Mouse (Mus musculus) midbrain, embryonic 16.5 days (tissue): ENCODE measurements around the gene Usp46. TPM values are rescaled to one million over a fixed set of nuclear protein-coding genes. Genes with fewer than 3 reads are reported as not detected.

ENCODE experiments used
- ATAC-seq: fragments of 200-750 bp; cut with Nextera tagmentation; 2 replicates; pipeline ENCODE4 v1.8.0; 2017; ENCODE audit warnings: moderate TSS enrichment
- H3K27ac ChIP-seq: fragments of 300-500 bp; sonication (generic); 2 replicates; pipeline ENCODE4 v1.5.1; 2014; ENCODE audit warnings: mild to moderate bottlenecking, low read length, mixed read lengths
- H3K27me3 ChIP-seq: fragments of 300-500 bp; sonication (generic); 2 replicates; pipeline ENCODE4 v1.6.1; 2014; ENCODE audit warnings: low read depth, low read length, mixed read lengths; ENCODE audit not compliant: control insufficient read depth, insufficient read depth
- H3K36me3 ChIP-seq: fragments of 300-500 bp; sonication (generic); 2 replicates; pipeline ENCODE4 v1.6.1; 2014; ENCODE audit warnings: mild to moderate bottlenecking, low read length, moderate library complexity, mixed read lengths; ENCODE audit not compliant: control insufficient read depth, insufficient read depth
- H3K4me1 ChIP-seq: fragments of 300-500 bp; sonication (generic); 2 replicates; pipeline ENCODE4 v1.6.1; 2014; ENCODE audit warnings: mild to moderate bottlenecking, low read length, mixed read lengths; ENCODE audit not compliant: control insufficient read depth, insufficient read depth
- H3K4me2 ChIP-seq: fragments of 300-500 bp; sonication (generic); 2 replicates; pipeline ENCODE4 v1.6.1; 2014; ENCODE audit warnings: mild to moderate bottlenecking, low read length, mixed read lengths
- H3K4me3 ChIP-seq: fragments of 300-500 bp; sonication (generic); 2 replicates; pipeline ENCODE4 v1.5.1; 2014; ENCODE audit warnings: low read depth, mild to moderate bottlenecking, low read length, moderate library complexity, mixed read lengths
- H3K9ac ChIP-seq: fragments of 300-500 bp; sonication (generic); 2 replicates; pipeline ENCODE4 v1.6.1; 2014; ENCODE audit warnings: low read depth, low read length, mixed read lengths
- H3K9me3 ChIP-seq: fragments of 300-500 bp; sonication (generic); replicated peaks from 2 replicates; pipeline ENCODE4 v1.6.1; 2014; ENCODE audit warnings: mild to moderate bottlenecking, low read length, mixed read lengths; ENCODE audit not compliant: control insufficient read depth, poor library complexity, severe bottlenecking
- WGBS: fragments of 180-500 bp; shearing (Covaris S2); extraction: QIAGEN DNeasy Blood & Tissue Kit; methylation state at CpG from one replicate; pipeline ENCODE4 v1.1.7; 2014; 5-methylcytosine and 5-hydroxymethylcytosine counted together
- polyA plus RNA-seq: library from polyadenylated mRNA; unstranded; fragments of >200 nt; fragmentation: Nextera tagmentation; extraction: Ambion mirVana; gene quantifications from 2 replicates; pipeline ENCODE4 v1.2.1, GENCODE M21; 2015

The Usp46 gene
- 38.5 and 40.0 TPM in 2 replicates for polyA plus RNA-seq

- Histone ChIP-seq H3K36me3 (no peaks in the 10 kb centered on the region), H3K9me3 (no peaks in the 10 kb centered on the region), H3K4me3 (peak within 1 kb of the TSS; percentile 84), H3K27ac (peak within 1 kb of the TSS; percentile 84), H3K4me1 (peaks cover 25% of the 10 kb centered on the region), H3K4me2 (peak within 1 kb of the TSS; percentile 89), H3K27me3 (no peaks in the 10 kb centered on the region), H3K9ac (peak within 1 kb of the TSS; percentile 91)
- ATAC-seq: peak; percentile 92
- WGBS: under 1% methylated on average over 56 of the region's 89 CpGs
Measured at GRCm38 (mm10) chr5:74067831-74068713, at the start of gene Usp46. Gene Usp46, minus strand, starts transcription at chr5:74068431.

- Histone ChIP-seq H3K27ac (no peak overlapping the region), H3K4me3 (no peak overlapping the region), H3K36me3 (no peaks in the 10 kb centered on the region), H3K9ac (no peak overlapping the region), H3K9me3 (no peaks in the 10 kb centered on the region), H3K4me2 (no peak overlapping the region), H3K4me1 (0 out of 2 replicates have a peak, but pooled peaks cover 5% of the 10 kb centered on the region), H3K27me3 (no peaks in the 10 kb centered on the region)
- 61% methylated on average over 7 of the region's 7 CpGs for WGBS
- peak; percentile 48; the same call in 1 of the 2 replicates for ATAC-seq
Measured at GRCm38 (mm10) chr5:74113961-74114689, 45.9 kb upstream of the Usp46 start.

- Histone ChIP-seq H3K4me2 (no peak overlapping the region), H3K9me3 (peaks cover 4% of the 10 kb centered on the region; the same call in 1 of the 2 replicates), H3K27ac (no peak overlapping the region), H3K4me1 (no peaks in the 10 kb centered on the region), H3K9ac (no peak overlapping the region), H3K27me3 (no peaks in the 10 kb centered on the region), H3K4me3 (no peak overlapping the region), H3K36me3 (no peaks in the 10 kb centered on the region)
- WGBS: 58% methylated on average over 7 of the region's 7 CpGs
- no peak for ATAC-seq
Measured at GRCm38 (mm10) chr5:74105445-74105844, 37.2 kb upstream of the Usp46 start.

GRCm38 (mm10) chr5:74101761-74102160 lies 33.5 kb upstream of the Usp46 start:
- ATAC-seq: no peak
- no peaks in the 10 kb centered on the region for H3K4me1 ChIP-seq
- WGBS: 80% methylated on average over 6 of the region's 6 CpGs

GRCm38 (mm10) chr5:74099046-74099445 lies 30.8 kb upstream of the Usp46 start:
- H3K4me2 ChIP-seq: no peak overlapping the region
- no peak overlapping the region for H3K27ac ChIP-seq
- ATAC-seq: no peak
- no peaks in the 10 kb centered on the region for H3K27me3 ChIP-seq
- WGBS: 90% methylated on average over 10 of the region's 10 CpGs
- peaks cover 14% of the 10 kb centered on the region for H3K4me1 ChIP-seq
- no peak overlapping the region for H3K9ac ChIP-seq
- peaks cover 3% of the 10 kb centered on the region; the same call in 1 of the 2 replicates for H3K36me3 ChIP-seq
- H3K4me3 ChIP-seq: no peak overlapping the region
- peaks cover 3% of the 10 kb centered on the region; the same call in 1 of the 2 replicates for H3K9me3 ChIP-seq

More at GRCm38 (mm10) chr5:74101761-74102160, 33.5 kb upstream of the Usp46 start:
- Histone ChIP-seq H3K27me3 (no peaks in the 10 kb centered on the region), H3K4me3 (no peak overlapping the region), H3K36me3 (no peaks in the 10 kb centered on the region), H3K4me2 (no peak overlapping the region), H3K9me3 (peaks cover 4% of the 10 kb centered on the region; the same call in 1 of the 2 replicates), H3K27ac (no peak overlapping the region), H3K9ac (no peak overlapping the region)

GRCm38 (mm10) chr5:74097854-74098220 lies 29.6 kb upstream of the Usp46 start:
- Histone ChIP-seq H3K4me2 (no peak overlapping the region), H3K27ac (no peak overlapping the region), H3K27me3 (no peaks in the 10 kb centered on the region), H3K9ac (no peak overlapping the region), H3K4me1 (peaks cover 18% of the 10 kb centered on the region), H3K4me3 (no peak overlapping the region), H3K9me3 (no peaks in the 10 kb centered on the region), H3K36me3 (peaks cover 3% of the 10 kb centered on the region; the same call in 1 of the 2 replicates)
- WGBS: 86% methylated on average over 10 of the region's 10 CpGs
- no peak for ATAC-seq

- Histone ChIP-seq H3K27ac (no peak overlapping the region), H3K9ac (no peak overlapping the region)
Measured at GRCm38 (mm10) chr5:74097116-74097853, 29.1 kb upstream of the Usp46 start.

GRCm38 (mm10) chr5:74096060-74096459 lies 27.8 kb upstream of the Usp46 start:
- Histone ChIP-seq H3K36me3 (peaks cover 3% of the 10 kb centered on the region; the same call in 1 of the 2 replicates), H3K4me1 (peaks cover 18% of the 10 kb centered on the region), H3K27ac (no peak overlapping the region), H3K4me3 (no peak overlapping the region), H3K9ac (no peak overlapping the region), H3K27me3 (no peaks in the 10 kb centered on the region), H3K9me3 (no peaks in the 10 kb centered on the region), H3K4me2 (no peak overlapping the region)
- ATAC-seq: no peak
- 97% methylated on average over 1 of the region's 1 CpGs for WGBS

More at GRCm38 (mm10) chr5:74097116-74097853, 29.1 kb upstream of the Usp46 start:
- Histone ChIP-seq H3K9me3 (no peaks in the 10 kb centered on the region), H3K4me1 (peaks cover 18% of the 10 kb centered on the region), H3K27me3 (no peaks in the 10 kb centered on the region), H3K4me2 (no peak overlapping the region), H3K36me3 (peaks cover 3% of the 10 kb centered on the region; the same call in 1 of the 2 replicates), H3K4me3 (no peak overlapping the region)
- ATAC-seq: no peak
- 93% methylated on average over 11 of the region's 11 CpGs for WGBS
